Mouse (Mus musculus): ENCODE results near the gene S100a14.

S100a14 gene

GRCm38 (mm10) chr3:90525421-90525820, 1.2 kb upstream of the S100a14 start:
- DNase-seq, result peak; percentile 65

DNA sequence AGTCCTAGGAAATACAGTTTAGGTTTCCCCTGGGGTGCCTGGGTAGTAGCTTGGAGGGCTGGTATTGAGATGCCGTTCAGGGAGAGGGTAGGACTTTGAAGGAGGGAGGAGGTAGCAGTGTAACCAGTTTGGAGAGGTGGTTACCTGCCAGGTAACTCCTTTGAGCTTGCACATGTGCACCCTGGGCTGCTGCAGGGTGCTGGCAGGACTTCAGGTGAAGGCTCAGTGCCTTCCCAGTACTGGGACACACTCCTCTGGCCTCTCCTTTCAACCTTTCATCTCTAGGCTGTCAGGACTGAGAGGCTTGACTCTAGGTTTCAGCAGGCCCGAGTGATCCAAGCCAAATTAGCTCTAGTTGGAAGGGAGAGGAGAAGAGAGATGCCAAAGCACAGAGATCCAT, 580 bp upstream of the S100a14 start:
- DNase-seq, result no peak

- DNase-seq, result no peak
Measured at GRCm38 (mm10) chr3:90527291-90527873, 726 bp downstream of the S100a14 start.

- no peak for DNase-seq
Measured at GRCm38 (mm10) chr3:90531713-90532112, 5.1 kb downstream of the S100a14 start.

- no peak for DNase-seq
Measured at GRCm38 (mm10) chr3:90535446-90535845, 8.8 kb downstream of the S100a14 start.

DNA sequence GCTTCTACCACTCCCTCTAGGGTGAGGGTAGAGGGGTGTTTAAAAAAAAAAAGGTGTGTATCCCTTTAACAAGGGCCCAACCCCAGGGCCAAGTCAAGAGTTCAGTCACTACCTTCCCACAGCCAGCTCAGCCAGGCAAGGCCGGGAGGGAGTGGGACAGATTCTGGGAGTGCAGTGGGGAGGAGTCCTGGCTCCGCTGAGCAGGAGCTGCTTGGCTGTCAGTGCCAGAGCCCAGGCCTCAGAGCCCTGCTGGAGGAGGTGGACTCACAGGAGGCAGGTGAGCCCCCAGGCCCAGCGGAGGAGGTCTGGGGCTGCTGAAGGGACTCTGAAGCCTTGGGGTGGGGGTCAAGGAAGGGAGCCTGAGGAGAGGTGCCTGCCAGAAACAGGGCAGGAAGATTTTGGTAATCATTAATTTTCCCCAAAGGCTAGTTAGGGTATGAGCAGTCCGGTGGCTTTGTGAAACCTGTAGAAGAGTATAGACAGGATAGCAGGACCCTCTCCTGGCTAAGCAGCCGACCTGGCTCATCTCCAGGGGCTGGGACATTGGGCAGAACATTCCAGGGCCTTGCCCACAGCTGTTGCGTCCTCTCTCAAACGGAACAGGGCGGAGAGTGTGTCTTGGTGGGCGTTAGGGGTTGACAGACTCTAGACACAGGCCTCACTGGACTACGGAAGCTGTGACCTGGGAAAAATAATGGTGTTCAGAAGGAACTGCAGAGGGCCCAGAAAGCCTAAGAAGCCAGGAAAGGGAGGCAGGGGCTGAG, 10.7 kb downstream of the S100a14 start, which contains the start of gene S100a16:
TSS of gene S100a16 (plus strand) at position 114 of the 764 bp plus-strand sequence.
- peak; percentile 56 for DNase-seq

- no peak for DNase-seq
Measured at GRCm38 (mm10) chr3:90537905-90538296, 11.2 kb downstream of the S100a14 start.

DNA sequence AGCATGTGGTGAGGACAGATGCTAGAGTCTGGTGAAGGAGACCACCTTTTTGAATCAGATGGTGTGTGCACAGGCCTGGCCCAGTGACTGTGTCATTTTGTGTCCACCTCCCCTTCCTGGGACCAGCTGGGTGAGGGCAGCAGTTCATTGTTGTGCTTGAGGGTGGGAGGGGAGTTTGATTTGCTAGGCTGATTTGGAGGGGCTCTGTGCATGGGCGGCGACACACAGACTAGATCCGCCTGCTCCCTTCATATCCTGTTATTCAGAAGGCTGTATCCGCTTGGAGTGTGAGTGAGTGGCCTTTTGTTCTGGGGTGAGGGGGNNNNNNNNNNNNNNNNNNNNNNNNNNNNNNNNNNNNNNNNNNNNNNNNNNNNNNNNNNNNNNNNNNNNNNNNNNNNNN, 14.2 kb downstream of the S100a14 start:
- DNase-seq, result peak; percentile 76

DNA sequence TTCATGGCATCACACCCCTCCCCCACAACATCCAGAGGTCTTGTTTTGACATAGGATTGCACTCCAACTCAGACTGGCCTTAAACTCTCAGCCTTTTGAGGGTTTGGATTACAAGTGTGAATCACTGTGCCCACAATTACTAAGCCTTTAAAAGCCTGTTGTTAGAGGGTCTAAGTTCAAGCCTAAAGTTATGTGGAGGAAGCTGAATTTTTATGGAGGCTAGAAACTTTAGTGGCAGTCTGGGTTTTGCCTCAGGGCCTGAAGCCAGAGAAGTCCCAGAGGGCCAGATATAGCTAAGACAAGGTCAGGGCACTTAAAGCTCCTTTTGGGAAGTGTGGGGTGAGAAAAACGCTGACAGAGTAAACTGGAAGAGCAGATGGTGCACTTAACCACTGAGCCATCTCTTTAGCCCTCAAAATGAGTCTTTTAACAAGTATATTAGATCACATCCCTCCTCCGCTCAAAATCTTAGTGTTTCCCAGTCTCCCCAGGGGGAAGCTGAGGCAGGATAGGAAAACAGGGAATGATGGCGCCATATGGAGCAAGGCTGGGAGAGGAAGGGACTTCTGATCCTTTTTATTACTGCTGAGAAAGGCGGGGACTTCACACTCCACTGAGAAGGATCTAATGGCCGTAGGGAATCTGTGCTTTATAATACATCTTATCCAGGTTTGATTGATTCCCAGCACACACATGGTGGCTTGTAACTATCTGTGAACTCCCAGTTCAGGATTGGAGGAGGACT, 23.2 kb downstream of the S100a14 start:
- no peak for DNase-seq

GRCm38 (mm10) chr3:90550421-90550790, 23.8 kb downstream of the S100a14 start:
- no peak for DNase-seq

GRCm38 (mm10) chr3:90552231-90552630, 25.6 kb downstream of the S100a14 start:
- DNase-seq, result no peak

GRCm38 (mm10) chr3:90555954-90556353, 29.3 kb downstream of the S100a14 start:
- peak; percentile 72 for DNase-seq

DNA sequence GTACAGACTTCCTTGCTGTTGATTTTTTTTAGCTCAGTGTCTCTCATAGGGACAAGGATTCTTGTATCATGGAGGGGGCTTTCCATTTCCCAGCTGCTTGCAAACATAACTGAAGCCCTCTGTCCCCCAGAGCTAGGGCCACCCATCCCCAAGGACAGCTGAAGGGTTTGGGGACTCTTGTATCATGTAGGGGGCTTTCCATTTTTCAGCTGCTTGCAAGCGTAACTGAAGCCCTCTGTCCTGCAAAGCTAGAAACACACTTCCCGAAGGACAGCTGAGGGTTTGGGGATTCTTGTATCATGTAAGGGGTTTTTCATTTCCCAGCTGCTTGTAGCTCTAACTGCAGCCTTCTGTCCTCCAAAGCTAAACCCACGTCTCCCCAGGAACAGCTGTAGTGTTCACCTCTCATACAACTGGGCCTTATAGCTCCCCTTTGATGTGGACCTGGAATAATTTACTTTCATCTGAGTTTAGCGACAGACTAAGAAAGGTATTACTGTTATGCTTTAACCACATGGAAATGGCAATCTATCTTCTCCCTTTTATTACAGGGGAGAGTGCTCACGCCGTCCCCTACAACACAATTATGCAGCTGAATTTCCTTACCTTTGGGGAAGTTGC, 33.5 kb downstream of the S100a14 start, which contains the start of gene S100a3:
TSS of gene S100a3 (plus strand) at position 571 of the 621 bp plus-strand sequence.
- no peak for DNase-seq

GRCm38 (mm10) chr3:90574691-90575090, 48.0 kb downstream of the S100a14 start:
- DNase-seq, result no peak

DNA sequence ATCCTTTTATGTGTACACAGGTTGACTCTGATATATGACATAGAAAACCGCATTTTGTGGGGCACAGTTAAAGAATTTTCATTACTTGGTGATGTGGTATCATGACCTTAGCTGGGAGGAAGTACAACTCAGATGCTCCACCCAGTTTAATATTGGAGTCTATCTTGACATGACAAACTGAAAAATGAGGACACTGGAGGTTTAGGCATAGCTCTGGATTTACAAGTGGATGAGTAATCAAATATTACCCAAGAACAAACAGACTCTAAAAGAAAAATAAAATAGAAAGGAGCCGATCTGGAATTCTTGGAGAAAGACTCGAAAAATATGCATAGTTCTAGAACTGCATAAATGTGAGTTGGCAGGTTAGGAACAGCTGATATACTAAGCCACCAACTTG, 48.7 kb downstream of the S100a14 start:
- no peak for DNase-seq

GRCm38 (mm10) chr3:90576351-90577001, 49.8 kb downstream of the S100a14 start:
- DNase-seq, result no peak
